Mouse (Mus musculus) stomach, embryonic 15.5 days (tissue): ENCODE measurements at regions not wholly inside any gene's neighbourhood (a gene's known extent, or its start where the extent isn't known, plus 50 kb on each side); places are given as distances from the start of the nearest gene placed in this dataset.
A peak's percentile ranks its signal among the peaks of the same experiment; 100 is the strongest.

Source experiments
- ATAC-seq: fragments of 200-750 bp; cut with Nextera tagmentation; 2 replicates; pipeline ENCODE4 v1.8.0; 2017; ENCODE audit warnings: low read depth, moderate number of reproducible peaks, moderate TSS enrichment; ENCODE audit not compliant: insufficient read depth, low FRiP score
- H3K27ac ChIP-seq: fragments of 300-500 bp; sonication (generic); 2 replicates; pipeline ENCODE4 v1.5.1; 2015; ENCODE audit warnings: mild to moderate bottlenecking, inconsistent platforms
- H3K27me3 ChIP-seq: fragments of 300-500 bp; sonication (generic); replicated peaks from 2 replicates; pipeline ENCODE4 v1.6.1; 2015; ENCODE audit warnings: inconsistent platforms
- H3K36me3 ChIP-seq: fragments of 300-500 bp; sonication (generic); 2 replicates; pipeline ENCODE4 v1.6.1; 2015; ENCODE audit warnings: inconsistent platforms
- H3K4me1 ChIP-seq: fragments of 300-500 bp; sonication (generic); 2 replicates; pipeline ENCODE4 v1.6.1; 2015; ENCODE audit warnings: inconsistent platforms
- H3K4me2 ChIP-seq: fragments of 300-500 bp; sonication (generic); 2 replicates; pipeline ENCODE4 v1.6.1; 2015; ENCODE audit warnings: mild to moderate bottlenecking, inconsistent platforms
- H3K4me3 ChIP-seq: fragments of 300-500 bp; sonication (generic); replicated peaks from 2 replicates; pipeline ENCODE4 v1.5.1; 2015; ENCODE audit warnings: inconsistent platforms
- H3K9ac ChIP-seq: fragments of 300-500 bp; sonication (generic); 2 replicates; pipeline ENCODE4 v1.6.1; 2015; ENCODE audit warnings: inconsistent platforms
- H3K9me3 ChIP-seq: fragments of 300-500 bp; sonication (generic); 2 replicates; pipeline ENCODE4 v1.6.1; 2016; ENCODE audit warnings: inconsistent platforms
- WGBS: fragments of 180-500 bp; shearing (Covaris S2); methylation state at CpG from one replicate; pipeline ENCODE4 v1.1.7; 2015; 5-methylcytosine and 5-hydroxymethylcytosine counted together

DNA sequence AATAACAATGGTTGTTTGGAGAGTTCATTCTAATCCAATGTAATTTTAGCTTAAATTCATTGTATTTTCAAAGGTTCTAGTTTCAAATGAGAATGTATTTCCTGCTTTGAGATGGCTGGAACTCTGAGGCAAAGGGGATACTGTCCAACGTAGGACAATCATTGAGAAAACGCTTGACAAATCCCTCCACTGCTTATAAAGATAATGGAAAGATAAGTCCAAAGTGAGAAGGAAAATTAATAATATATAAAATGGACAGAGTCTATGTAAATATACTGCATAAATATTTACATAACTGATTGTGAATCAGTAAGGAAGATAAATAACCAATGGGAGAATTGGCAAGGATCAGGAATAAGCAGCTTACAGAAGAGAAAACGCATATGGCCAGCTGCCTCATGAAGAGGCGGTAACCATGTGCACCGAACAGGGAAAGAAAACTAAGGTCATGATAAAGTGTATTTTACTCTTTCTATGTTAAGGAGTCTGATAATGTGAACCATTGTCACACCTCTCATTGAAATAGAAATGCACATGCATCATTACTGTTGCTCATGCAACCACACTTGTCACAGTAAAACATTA lies 55.3 kb upstream of the Fam19a1 start:
- Histone ChIP-seq H3K4me1 (no peaks in the 10 kb centered on the region), H3K27me3 (no peaks in the 10 kb centered on the region), H3K9me3 (no peaks in the 10 kb centered on the region), H3K4me3 (no peak overlapping the region), H3K36me3 (no peaks in the 10 kb centered on the region), H3K9ac (no peak overlapping the region), H3K27ac (no peak overlapping the region), H3K4me2 (no peak overlapping the region)
- WGBS: 38% methylated on average over 5 of the region's 5 CpGs
- ATAC-seq: peak; percentile 47; the same call in 1 of the 2 replicates

DNA sequence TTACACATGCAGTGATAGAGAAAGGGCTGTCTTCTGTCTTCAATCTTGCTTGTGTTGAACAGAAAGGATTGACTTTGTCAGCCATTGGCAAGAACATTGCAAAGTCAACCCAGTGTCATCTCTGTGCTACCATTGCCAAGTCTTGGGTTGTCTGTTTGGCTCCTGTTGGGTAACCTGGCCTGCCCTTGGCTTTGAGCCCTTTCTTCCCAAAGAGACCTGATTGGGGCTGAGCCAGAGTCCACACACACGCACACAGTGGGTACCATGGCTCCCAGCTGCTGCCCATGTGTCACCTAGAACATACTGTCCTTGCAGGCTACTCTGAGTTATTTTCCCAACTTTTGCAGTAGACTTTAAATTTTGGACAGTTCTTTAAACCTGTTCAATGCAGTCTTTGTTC lies 51.0 kb upstream of the Fam19a1 start:
- no peaks in the 10 kb centered on the region for H3K27me3 ChIP-seq
- no peak for ATAC-seq
- H3K9me3 ChIP-seq: no peaks in the 10 kb centered on the region
- no peaks in the 10 kb centered on the region for H3K36me3 ChIP-seq
- no peak overlapping the region for H3K4me2 ChIP-seq
- WGBS: 71% methylated on average over 1 of the region's 1 CpGs
- H3K4me3 ChIP-seq: no peak overlapping the region
- H3K27ac ChIP-seq: no peak overlapping the region
- H3K9ac ChIP-seq: no peak overlapping the region
- no peaks in the 10 kb centered on the region for H3K4me1 ChIP-seq
